Mouse (Mus musculus) olfactory bulb, adult 2 months (tissue): ENCODE data around the gene Tas2r121. TPM values are rescaled to one million over a fixed set of nuclear protein-coding genes. Genes with fewer than 3 reads are reported as not detected.
"Not testable (repeated sequence)": the region's sequence is repeated elsewhere in the genome, so short reads cannot be mapped to it uniquely, and the experiment has no call there.

Experiments used
- H3K27ac ChIP-seq: fragments of 200-500 bp; 2 replicates; pipeline ENCODE4 v1.5.1; 2012; ENCODE audit warnings: low read depth, low read length; ENCODE audit not compliant: insufficient read depth
- H3K4me1 ChIP-seq: fragments of 200-500 bp; 2 replicates; pipeline ENCODE4 v1.6.1; 2012; ENCODE audit warnings: low read length; ENCODE audit not compliant: control insufficient read depth, insufficient read depth
- H3K4me3 ChIP-seq: fragments of 200-500 bp; 2 replicates; pipeline ENCODE4 v1.5.1; 2012; ENCODE audit warnings: mild to moderate bottlenecking, low read depth, low read length, moderate library complexity; ENCODE audit not compliant: insufficient read depth
- CTCF ChIP-seq: fragments of 200-500 bp; IDR thresholded peaks from 2 replicates; pipeline ENCODE4 v1.5.1; 2012; ENCODE audit warnings: low read depth, mild to moderate bottlenecking, low read length, moderate library complexity; ENCODE audit not compliant: insufficient read depth
- POLR2A ChIP-seq: fragments of 200-500 bp; IDR thresholded peaks from 2 replicates; pipeline ENCODE4 v1.6.1; 2012; ENCODE audit warnings: mild to moderate bottlenecking, low read depth, low read length, moderate library complexity; ENCODE audit not compliant: insufficient read depth
- WGBS: fragments of 180-500 bp; shearing (Covaris S2); methylation state at CpG from one replicate; pipeline ENCODE4 v1.1.7; 2018; 5-methylcytosine and 5-hydroxymethylcytosine counted together
- polyA plus RNA-seq: library from polyadenylated mRNA; stranded (reverse); fragments of >200 nt; gene quantifications from 2 replicates; pipeline ENCODE4 v1.2.4, GENCODE M21; 2012; ENCODE audit warnings: low replicate concordance; ENCODE audit not compliant: missing spikeins, insufficient read depth, insufficient read length

Tas2r121 gene
- polyA plus RNA-seq, result not detected in 2 replicates

GRCm38 (mm10) chr6:132700907-132701306, at the start of gene Tas2r121:
Gene Tas2r121, minus strand, starts transcription at chr6:132701007.
- no peak within 1 kb of the TSS for H3K27ac ChIP-seq
- TF ChIP-seq POLR2A (no peak), CTCF (no peak)
- H3K4me1 ChIP-seq, result no peaks in the 10 kb centered on the region
- 73% methylated on average over 1 of the region's 1 CpGs for WGBS
- H3K4me3 ChIP-seq, result no peak within 1 kb of the TSS

- Histone ChIP-seq H3K4me3 (no peak overlapping the region), H3K27ac (no peak overlapping the region), H3K4me1 (no peaks in the 10 kb centered on the region)
- 86% methylated on average over 2 of the region's 2 CpGs for WGBS
- no peak for TF ChIP-seq CTCF
- TF ChIP-seq POLR2A, result no peak
Observed at GRCm38 (mm10) chr6:132750206-132750605, 49.4 kb upstream of the Tas2r121 start.

GRCm38 (mm10) chr6:132737935-132738334, 37.1 kb upstream of the Tas2r121 start, which contains the start of gene Tas2r115:
Gene Tas2r115, minus strand, starts transcription at chr6:132738035.
- Histone ChIP-seq H3K4me1 (no peaks in the 10 kb centered on the region), H3K4me3 (no peak within 1 kb of the TSS), H3K27ac (no peak within 1 kb of the TSS)
- TF ChIP-seq POLR2A (no peak), CTCF (no peak)
- 68% methylated on average over 2 of the region's 2 CpGs for WGBS

DNA sequence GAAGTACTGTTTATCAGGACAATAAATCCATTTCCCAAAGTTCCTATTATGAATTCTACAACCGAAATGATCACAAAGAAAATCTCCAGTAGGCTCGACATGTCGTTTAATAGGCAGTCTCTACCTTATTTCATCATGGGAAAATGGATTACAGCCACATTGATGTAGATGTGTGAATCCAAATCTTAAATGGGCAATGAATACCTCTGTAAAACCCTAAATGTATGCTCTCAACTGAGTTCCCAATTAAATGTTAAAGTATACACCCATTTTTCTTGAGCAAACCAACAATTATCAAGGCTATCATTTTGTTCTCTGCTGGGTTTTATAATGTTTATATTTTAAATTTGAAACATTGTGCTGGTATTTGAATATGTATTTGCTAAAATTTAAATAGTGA, 11.0 kb upstream of the Tas2r121 start, which contains the start of gene Tas2r122:
Tas2r122 (minus strand) TSS at position 101 of the 400 bp plus-strand sequence.
- Histone ChIP-seq H3K4me3 (no peak within 1 kb of the TSS), H3K27ac (no peak within 1 kb of the TSS), H3K4me1 (no peaks in the 10 kb centered on the region)
- TF ChIP-seq CTCF, result no peak
- no peak for TF ChIP-seq POLR2A
- 85% methylated on average over 3 of the region's 3 CpGs for WGBS

- H3K27ac ChIP-seq, H3K4me1 ChIP-seq, H3K4me3 ChIP-seq: not testable (repeated sequence)
- 80% methylated on average over 7 of the region's 7 CpGs for WGBS
Observed at GRCm38 (mm10) chr6:132691596-132691995, 9.2 kb downstream of the Tas2r121 start.

DNA sequence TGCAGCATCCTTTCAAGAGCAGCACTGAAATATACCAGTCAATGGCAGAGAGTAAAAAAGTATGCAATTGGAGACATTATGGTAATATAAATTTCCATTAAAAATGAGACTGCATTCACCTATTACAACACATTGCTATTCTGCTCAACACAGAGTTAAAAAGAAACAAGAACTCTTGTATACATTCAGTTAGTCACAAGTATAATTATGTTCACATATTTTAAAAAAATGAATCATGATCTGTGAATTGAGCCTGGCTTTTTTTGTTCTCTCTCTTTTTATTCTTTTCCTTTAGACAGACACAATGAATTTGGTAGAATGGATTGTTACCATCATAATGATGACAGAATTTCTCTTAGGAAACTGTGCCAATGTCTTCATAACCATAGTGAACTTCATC, 44.2 kb downstream of the Tas2r121 start, which contains the start of gene Tas2r120:
Tas2r120 (plus strand) TSS at position 301 of the 400 bp plus-strand sequence.
- Histone ChIP-seq H3K4me3 (no peak within 1 kb of the TSS), H3K27ac (no peak within 1 kb of the TSS), H3K4me1 (no peaks in the 10 kb centered on the region)
- TF ChIP-seq POLR2A (no peak), CTCF (no peak)

GRCm38 (mm10) chr6:132651426-132651825, 49.4 kb downstream of the Tas2r121 start, which contains the start of gene A630073D07Rik:
Gene A630073D07Rik, minus strand, starts transcription at chr6:132651526.
- no peaks in the 10 kb centered on the region for H3K4me1 ChIP-seq
- no peak within 1 kb of the TSS for H3K4me3 ChIP-seq
- TF ChIP-seq CTCF, result no peak
- TF ChIP-seq POLR2A, result no peak
- no peak within 1 kb of the TSS for H3K27ac ChIP-seq
- 93% methylated on average over 1 of the region's 1 CpGs for WGBS

Other genes with a start within 250 kb of the Tas2r121 start
- not detected in 2 replicates for gene Prh1, start 131.2 kb downstream of the Tas2r121 start, polyA plus RNA-seq
- not detected in 2 replicates for gene Prp2, start 105.1 kb downstream of the Tas2r121 start, polyA plus RNA-seq
- not detected in 2 replicates for gene A630073D07Rik, start 49.5 kb downstream of the Tas2r121 start, polyA plus RNA-seq
- gene Tas2r120, start 44.1 kb downstream of the Tas2r121 start, polyA plus RNA-seq, result not detected in 2 replicates
- gene Tas2r122, start 10.9 kb upstream of the Tas2r121 start, polyA plus RNA-seq, result not detected in 2 replicates
- gene Tas2r115, start 37.0 kb upstream of the Tas2r121 start, polyA plus RNA-seq, result not detected in 2 replicates
- not detected in 2 replicates for gene Tas2r124, start 53.7 kb upstream of the Tas2r121 start, polyA plus RNA-seq
- gene Tas2r102, start 61.1 kb upstream of the Tas2r121 start, polyA plus RNA-seq, result not detected in 2 replicates
- not detected in 2 replicates for gene Tas2r136, start 77.2 kb upstream of the Tas2r121 start, polyA plus RNA-seq
- not detected in 2 replicates for gene Tas2r117, start 101.8 kb upstream of the Tas2r121 start, polyA plus RNA-seq
- gene Tas2r123, start 146.1 kb upstream of the Tas2r121 start, polyA plus RNA-seq, result not detected in 2 replicates
- not detected in 2 replicates for gene Tas2r116, start 154.4 kb upstream of the Tas2r121 start, polyA plus RNA-seq
- gene Tas2r110, start 167.0 kb upstream of the Tas2r121 start, polyA plus RNA-seq, result not detected in 2 replicates
- gene Tas2r113, start 192.0 kb upstream of the Tas2r121 start, polyA plus RNA-seq, result not detected in 2 replicates
- not detected in 2 replicates for gene Tas2r125, start 208.6 kb upstream of the Tas2r121 start, polyA plus RNA-seq